Mouse (Mus musculus): Measurements from ENCODE around the gene Hist1h4b.
"Not testable (repeated sequence)": the region's sequence is repeated elsewhere in the genome, so short reads cannot be mapped to it uniquely, and the experiment has no call there.

The Hist1h4b gene

GRCm38 (mm10) chr13:23757211-23757773, 479 bp downstream of the Hist1h4b start:
- DNase-seq (ENCODE audit: low read depth, low spot score), result peak; percentile 34

- peak; percentile 26 for DNase-seq (ENCODE audit: low read depth, low spot score)
These were observed 1.1 kb downstream of the Hist1h4b start for GRCm38 (mm10) chr13:23757921-23758320.

GRCm38 (mm10) chr13:23759251-23759771, 2.5 kb downstream of the Hist1h4b start:
- no peak for DNase-seq (ENCODE audit: low read depth, low spot score)

GRCm38 (mm10) chr13:23759916-23760239, 3.1 kb downstream of the Hist1h4b start:
- no peak for DNase-seq (ENCODE audit: low read depth, low spot score)

GRCm38 (mm10) chr13:23760240-23760971, 3.6 kb downstream of the Hist1h4b start:
- DNase-seq (ENCODE audit: low read depth, low spot score), result peak; percentile 81

- peak; percentile 95 for DNase-seq (ENCODE audit: low read depth, low spot score)
These were observed 4.4 kb downstream of the Hist1h4b start, which contains the start of gene Hist1h4a for GRCm38 (mm10) chr13:23760972-23761864. Hist1h4a (minus strand) TSS chr13:23761230.

GRCm38 (mm10) chr13:23761871-23762821, 5.3 kb downstream of the Hist1h4b start, which contains the start of gene Hist1h3a:
Hist1h3a (minus strand) TSS chr13:23762386.
- peak; percentile 85 for DNase-seq (ENCODE audit: low read depth, low spot score)

GRCm38 (mm10) chr13:23763242-23763585, 6.4 kb downstream of the Hist1h4b start:
- DNase-seq (ENCODE audit: low read depth, low spot score), result no peak

GRCm38 (mm10) chr13:23763586-23764323, 6.9 kb downstream of the Hist1h4b start, which contains the start of gene Hist1h1a:
Hist1h1a (plus strand) TSS chr13:23763666.
- DNase-seq (ENCODE audit: low read depth, low spot score), result peak; percentile 59

- no peak for DNase-seq (ENCODE audit: low read depth, low spot score)
These were observed 7.7 kb downstream of the Hist1h4b start for GRCm38 (mm10) chr13:23764324-23765171.

GRCm38 (mm10) chr13:23765172-23765513, 8.3 kb downstream of the Hist1h4b start:
- DNase-seq (ENCODE audit: low read depth, low spot score), result no peak

- DNase-seq (ENCODE audit: low read depth, low spot score), result no peak
These were observed 10.0 kb downstream of the Hist1h4b start for GRCm38 (mm10) chr13:23766772-23767171.

GRCm38 (mm10) chr13:23768834-23769397, 12.1 kb downstream of the Hist1h4b start:
- no peak for DNase-seq (ENCODE audit: low read depth, low spot score)

GRCm38 (mm10) chr13:23769613-23770012, 12.8 kb downstream of the Hist1h4b start, which contains the start of gene Trim38:
Trim38 (plus strand) TSS chr13:23769913.
- not testable (repeated sequence) for DNase-seq (ENCODE audit: low read depth, low spot score)

- no peak for DNase-seq (ENCODE audit: low read depth, low spot score)
These were observed 15.9 kb downstream of the Hist1h4b start for GRCm38 (mm10) chr13:23772561-23773313.

GRCm38 (mm10) chr13:23778339-23778738, 21.5 kb downstream of the Hist1h4b start:
- no peak for DNase-seq (ENCODE audit: low read depth, low spot score)

GRCm38 (mm10) chr13:23779025-23779424, 22.2 kb downstream of the Hist1h4b start:
- DNase-seq (ENCODE audit: low read depth, low spot score), result no peak

GRCm38 (mm10) chr13:23792520-23792919, 35.7 kb downstream of the Hist1h4b start:
- DNase-seq (ENCODE audit: low read depth, low spot score), result peak; percentile 79

All from 3T3-L1 (cell line).